Mouse (Mus musculus) hindbrain, embryonic 15.5 days (tissue): ENCODE measurements around the gene Zfpm1. TPM values are rescaled to one million over a fixed set of nuclear protein-coding genes. Genes with fewer than 3 reads are reported as not detected.

Experiments used
- ATAC-seq: fragments of 200-750 bp; cut with Nextera tagmentation; 2 replicates; pipeline ENCODE4 v1.8.0; 2017; ENCODE audit warnings: low read depth, moderate number of reproducible peaks, moderate TSS enrichment; ENCODE audit not compliant: low FRiP score
- H3K27ac ChIP-seq: fragments of 300-500 bp; sonication (generic); replicated peaks from 2 replicates; pipeline ENCODE4 v1.5.1; 2015; ENCODE audit warnings: mild to moderate bottlenecking, inconsistent platforms
- H3K27me3 ChIP-seq: fragments of 300-500 bp; sonication (generic); 2 replicates; pipeline ENCODE4 v1.6.1; 2015; ENCODE audit warnings: control low read depth, inconsistent platforms
- H3K36me3 ChIP-seq: fragments of 300-500 bp; sonication (generic); 2 replicates; pipeline ENCODE4 v1.6.1; 2015; ENCODE audit warnings: control low read depth, inconsistent platforms
- H3K4me1 ChIP-seq: fragments of 300-500 bp; sonication (generic); replicated peaks from 2 replicates; pipeline ENCODE4 v1.6.1; 2015; ENCODE audit warnings: control low read depth, inconsistent platforms
- H3K4me2 ChIP-seq: fragments of 300-500 bp; sonication (generic); 2 replicates; pipeline ENCODE4 v1.6.1; 2015; ENCODE audit warnings: moderate library complexity, mild to moderate bottlenecking, inconsistent platforms
- H3K4me3 ChIP-seq: fragments of 300-500 bp; sonication (generic); 2 replicates; pipeline ENCODE4 v1.5.1; 2015; ENCODE audit warnings: mild to moderate bottlenecking, inconsistent platforms
- H3K9ac ChIP-seq: fragments of 300-500 bp; sonication (generic); 2 replicates; pipeline ENCODE4 v1.6.1; 2015; ENCODE audit warnings: inconsistent platforms
- H3K9me3 ChIP-seq: fragments of 300-500 bp; sonication (generic); 2 replicates; pipeline ENCODE4 v1.6.1; 2016; ENCODE audit warnings: control low read depth, inconsistent platforms
- WGBS: fragments of 180-500 bp; shearing (Covaris S2); methylation state at CpG from one replicate; pipeline ENCODE4 v1.1.7; 2015; 5-methylcytosine and 5-hydroxymethylcytosine counted together
- polyA plus RNA-seq: library from polyadenylated mRNA; unstranded; fragments of >200 nt; fragmentation: Nextera tagmentation; extraction: Ambion mirVana; gene quantifications from 2 replicates; pipeline ENCODE4 v1.2.1, GENCODE M21; 2015

The Zfpm1 gene
- polyA plus RNA-seq, 1 experiment from 2014 or later, result 2.3 TPM

GRCm38 (mm10) chr8:122277204-122277995 is 4.5 kb upstream of the Zfpm1 start:
- Histone ChIP-seq H3K4me3 (no peak overlapping the region), H3K4me1 (peaks cover 6% of the 10 kb centered on the region; the same call in 1 of the 2 replicates), H3K27ac (no peak overlapping the region), H3K4me2 (no peak overlapping the region), H3K36me3 (no peaks in the 10 kb centered on the region), H3K9ac (no peak overlapping the region), H3K27me3 (no peaks in the 10 kb centered on the region), H3K9me3 (no peaks in the 10 kb centered on the region)
- ATAC-seq, result no peak
- WGBS, result 73% methylated on average over 18 of the region's 18 CpGs

GRCm38 (mm10) chr8:122280156-122280555 is 1.8 kb upstream of the Zfpm1 start:
- no peak overlapping the region for H3K9ac ChIP-seq
- H3K4me2 ChIP-seq, result no peak overlapping the region
- no peaks in the 10 kb centered on the region for H3K36me3 ChIP-seq
- H3K27ac ChIP-seq, result no peak overlapping the region
- WGBS, result 76% methylated on average over 4 of the region's 4 CpGs
- H3K4me1 ChIP-seq, result peaks cover 33% of the 10 kb centered on the region
- no peak overlapping the region for H3K4me3 ChIP-seq
- ATAC-seq, result no peak
- H3K9me3 ChIP-seq, result no peaks in the 10 kb centered on the region
- H3K27me3 ChIP-seq, result peaks cover 4% of the 10 kb centered on the region; the same call in 1 of the 2 replicates

- H3K27ac ChIP-seq, result no peak overlapping the region; the same call in 1 of the 2 replicates
- peak overlapping the region; percentile 61 for H3K4me3 ChIP-seq
- H3K4me1 ChIP-seq, result peaks cover 36% of the 10 kb centered on the region
- H3K9me3 ChIP-seq, result no peaks in the 10 kb centered on the region
- 14% methylated on average over 20 of the region's 20 CpGs for WGBS
- ATAC-seq, result peak; percentile 17
- peak overlapping the region; percentile 97 for H3K4me2 ChIP-seq
- H3K27me3 ChIP-seq, result peaks cover 7% of the 10 kb centered on the region; the same call in 1 of the 2 replicates
- no peak overlapping the region for H3K9ac ChIP-seq
- no peaks in the 10 kb centered on the region for H3K36me3 ChIP-seq
Observed at GRCm38 (mm10) chr8:122280588-122281316, 1.2 kb upstream of the Zfpm1 start.

GRCm38 (mm10) chr8:122281317-122282034 is 465 bp upstream of the Zfpm1 start:
- ATAC-seq, result peak; percentile 93
- Histone ChIP-seq H3K9me3 (no peaks in the 10 kb centered on the region), H3K27me3 (peaks cover 7% of the 10 kb centered on the region; the same call in 1 of the 2 replicates), H3K4me1 (peaks cover 36% of the 10 kb centered on the region), H3K9ac (0 out of 2 replicates have a peak overlapping the region, but pooled peaks have one; percentile 65), H3K4me2 (peak overlapping the region; percentile 97), H3K36me3 (no peaks in the 10 kb centered on the region), H3K4me3 (peak overlapping the region; percentile 61), H3K27ac (peak overlapping the region; percentile 75)
- WGBS, result under 1% methylated on average over 46 of the region's 47 CpGs

GRCm38 (mm10) chr8:122282501-122283355 is 787 bp downstream of the Zfpm1 start:
- H3K9me3 ChIP-seq, result no peaks in the 10 kb centered on the region
- H3K4me2 ChIP-seq, result peak overlapping the region; percentile 97
- H3K4me1 ChIP-seq, result peaks cover 34% of the 10 kb centered on the region
- H3K4me3 ChIP-seq, result peak overlapping the region; percentile 61
- H3K9ac ChIP-seq, result peak overlapping the region; percentile 65
- no peaks in the 10 kb centered on the region for H3K36me3 ChIP-seq
- 0 out of 2 replicates have a peak overlapping the region, but pooled peaks have one; percentile 12 for H3K27ac ChIP-seq
- WGBS, result under 1% methylated on average over 70 of the region's 70 CpGs
- peaks cover 7% of the 10 kb centered on the region; the same call in 1 of the 2 replicates for H3K27me3 ChIP-seq
- ATAC-seq, result no peak

GRCm38 (mm10) chr8:122283356-122284202 is 1.6 kb downstream of the Zfpm1 start:
- peak overlapping the region; percentile 65 for H3K9ac ChIP-seq
- H3K9me3 ChIP-seq, result no peaks in the 10 kb centered on the region
- peak overlapping the region; percentile 61 for H3K4me3 ChIP-seq
- H3K4me2 ChIP-seq, result peak overlapping the region; percentile 97
- H3K27me3 ChIP-seq, result peaks cover 7% of the 10 kb centered on the region; the same call in 1 of the 2 replicates
- no peaks in the 10 kb centered on the region for H3K36me3 ChIP-seq
- under 1% methylated on average over 37 of the region's 37 CpGs for WGBS
- H3K27ac ChIP-seq, result peak overlapping the region; percentile 81
- ATAC-seq, result no peak
- H3K4me1 ChIP-seq, result peaks cover 34% of the 10 kb centered on the region

GRCm38 (mm10) chr8:122284203-122284658 is 2.3 kb downstream of the Zfpm1 start:
- WGBS, result under 1% methylated on average over 33 of the region's 33 CpGs
- Histone ChIP-seq H3K4me1 (peaks cover 34% of the 10 kb centered on the region), H3K27ac (peak overlapping the region; percentile 81), H3K27me3 (peaks cover 7% of the 10 kb centered on the region; the same call in 1 of the 2 replicates), H3K36me3 (no peaks in the 10 kb centered on the region), H3K4me2 (peak overlapping the region; percentile 97), H3K9ac (peak overlapping the region; percentile 48), H3K9me3 (no peaks in the 10 kb centered on the region), H3K4me3 (peak overlapping the region; percentile 61)
- ATAC-seq, result no peak

GRCm38 (mm10) chr8:122284659-122285261 is 2.8 kb downstream of the Zfpm1 start:
- peaks cover 34% of the 10 kb centered on the region for H3K4me1 ChIP-seq
- peaks cover 7% of the 10 kb centered on the region; the same call in 1 of the 2 replicates for H3K27me3 ChIP-seq
- WGBS, result 6% methylated on average over 21 of the region's 21 CpGs
- peak overlapping the region; percentile 48 for H3K9ac ChIP-seq
- no peaks in the 10 kb centered on the region for H3K9me3 ChIP-seq
- peak overlapping the region; percentile 61 for H3K4me3 ChIP-seq
- ATAC-seq, result no peak
- no peaks in the 10 kb centered on the region for H3K36me3 ChIP-seq
- peak overlapping the region; percentile 81 for H3K27ac ChIP-seq
- peak overlapping the region; percentile 97 for H3K4me2 ChIP-seq

- Histone ChIP-seq H3K36me3 (no peaks in the 10 kb centered on the region), H3K4me3 (no peak overlapping the region), H3K4me2 (no peak overlapping the region), H3K27me3 (peaks cover 7% of the 10 kb centered on the region; the same call in 1 of the 2 replicates), H3K9ac (no peak overlapping the region), H3K27ac (no peak overlapping the region), H3K4me1 (peaks cover 34% of the 10 kb centered on the region), H3K9me3 (no peaks in the 10 kb centered on the region)
- WGBS, result 69% methylated on average over 6 of the region's 6 CpGs
- no peak for ATAC-seq
Observed at GRCm38 (mm10) chr8:122285727-122286126, 3.8 kb downstream of the Zfpm1 start.

GRCm38 (mm10) chr8:122286899-122287298 is 5.0 kb downstream of the Zfpm1 start:
- 67% methylated on average over 10 of the region's 10 CpGs for WGBS
- Histone ChIP-seq H3K4me1 (peaks cover 38% of the 10 kb centered on the region), H3K27ac (no peak overlapping the region), H3K36me3 (no peaks in the 10 kb centered on the region), H3K27me3 (peaks cover 7% of the 10 kb centered on the region; the same call in 1 of the 2 replicates), H3K9me3 (no peaks in the 10 kb centered on the region), H3K4me3 (no peak overlapping the region), H3K9ac (no peak overlapping the region), H3K4me2 (no peak overlapping the region)
- no peak for ATAC-seq
